Mouse (Mus musculus) cortical plate, adult 2 months (tissue): ENCODE results near the gene Rragd. TPM values are rescaled to one million over a fixed set of nuclear protein-coding genes. Genes with fewer than 3 reads are reported as not detected.

Source experiments
- H3K27ac ChIP-seq: fragments of 200-500 bp; 2 replicates; pipeline ENCODE4 v1.5.1; 2012; ENCODE audit warnings: low read length, control low read depth, inconsistent platforms; ENCODE audit not compliant: insufficient read depth
- H3K4me1 ChIP-seq: fragments of 200-500 bp; 2 replicates; pipeline ENCODE4 v1.6.1; 2011; ENCODE audit warnings: low read length; ENCODE audit not compliant: control insufficient read depth, insufficient read depth
- H3K4me3 ChIP-seq: fragments of 200-500 bp; 2 replicates; pipeline ENCODE4 v1.5.1; 2011; ENCODE audit warnings: mild to moderate bottlenecking, low read length, control low read depth; ENCODE audit not compliant: insufficient read depth
- CTCF ChIP-seq: fragments of 200-500 bp; IDR thresholded peaks from 2 replicates; pipeline ENCODE4 v1.5.1; 2011; ENCODE audit warnings: mild to moderate bottlenecking, control low read depth, low read length; ENCODE audit not compliant: insufficient read depth; ENCODE audit errors: extremely low read depth
- POLR2A ChIP-seq: fragments of 200-500 bp; IDR thresholded peaks from 2 replicates; pipeline ENCODE4 v1.6.1; 2011; ENCODE audit warnings: mild to moderate bottlenecking, low read length, control low read depth; ENCODE audit not compliant: insufficient read depth; ENCODE audit errors: extremely low read depth
- polyA plus RNA-seq: library from polyadenylated mRNA; depleted of rRNA; stranded (reverse); fragments of >200 nt; gene quantifications from 2 replicates; pipeline ENCODE4 v1.2.3, GENCODE M21; 2012; rRNA removed

Gene Rragd
- 56.9 and 63.8 TPM in 2 replicates for polyA plus RNA-seq

GRCm38 (mm10) chr4:32982716-32983175 lies at the start of gene Rragd:
TSS of gene Rragd (plus strand) at chr4:32983037.
- TF ChIP-seq CTCF: no peak
- TF ChIP-seq POLR2A: no peak
- Histone ChIP-seq H3K4me3 (peak within 1 kb of the TSS; percentile 98), H3K27ac (peak within 1 kb of the TSS; percentile 94), H3K4me1 (no peaks in the 10 kb centered on the region)

- Histone ChIP-seq H3K4me3 (no peak overlapping the region), H3K4me1 (peaks cover 3% of the 10 kb centered on the region; the same call in 1 of the 2 replicates), H3K27ac (no peak overlapping the region)
- no peak for TF ChIP-seq POLR2A
Measured at GRCm38 (mm10) chr4:32936762-32937341, 46.0 kb upstream of the Rragd start.

- H3K4me3 ChIP-seq: no peak overlapping the region
- TF ChIP-seq POLR2A (no peak), CTCF (no peak)
- no peak overlapping the region for H3K27ac ChIP-seq
- H3K4me1 ChIP-seq: peaks cover 3% of the 10 kb centered on the region; the same call in 1 of the 2 replicates
Measured at GRCm38 (mm10) chr4:32939521-32939920, 43.3 kb upstream of the Rragd start.

GRCm38 (mm10) chr4:32939964-32940363 lies 42.9 kb upstream of the Rragd start:
- no peak overlapping the region for H3K4me3 ChIP-seq
- TF ChIP-seq CTCF (no peak), POLR2A (no peak)
- peaks cover 3% of the 10 kb centered on the region; the same call in 1 of the 2 replicates for H3K4me1 ChIP-seq
- no peak overlapping the region for H3K27ac ChIP-seq

- Histone ChIP-seq H3K27ac (no peak overlapping the region), H3K4me3 (no peak overlapping the region)
- no peak for TF ChIP-seq CTCF
- TF ChIP-seq POLR2A: no peak
Measured at GRCm38 (mm10) chr4:32940984-32941383, 41.9 kb upstream of the Rragd start.

GRCm38 (mm10) chr4:32947631-32948030 lies 35.2 kb upstream of the Rragd start:
- TF ChIP-seq POLR2A (no peak), CTCF (no peak)
- no peak overlapping the region for H3K27ac ChIP-seq
- H3K4me1 ChIP-seq: peaks cover 2% of the 10 kb centered on the region; the same call in 1 of the 2 replicates
- no peak overlapping the region for H3K4me3 ChIP-seq

More at GRCm38 (mm10) chr4:32940984-32941383, 41.9 kb upstream of the Rragd start:
- H3K4me1 ChIP-seq: peaks cover 3% of the 10 kb centered on the region; the same call in 1 of the 2 replicates

GRCm38 (mm10) chr4:32948696-32949095 lies 34.1 kb upstream of the Rragd start:
- no peak overlapping the region for H3K4me3 ChIP-seq
- H3K27ac ChIP-seq: no peak overlapping the region

GRCm38 (mm10) chr4:32950356-32951034 lies 32.3 kb upstream of the Rragd start, which contains the start of gene Ankrd6:
TSS of gene Ankrd6 (minus strand) at chr4:32950841.
- H3K27ac ChIP-seq: no peak within 1 kb of the TSS

More at GRCm38 (mm10) chr4:32948696-32949095, 34.1 kb upstream of the Rragd start:
- no peak for TF ChIP-seq POLR2A
- TF ChIP-seq CTCF: no peak
- H3K4me1 ChIP-seq: peaks cover 2% of the 10 kb centered on the region; the same call in 1 of the 2 replicates

GRCm38 (mm10) chr4:32951035-32951940 lies 31.5 kb upstream of the Rragd start:
- TF ChIP-seq POLR2A (no peak), CTCF (no peak)
- peaks cover 2% of the 10 kb centered on the region; the same call in 1 of the 2 replicates for H3K4me1 ChIP-seq
- no peak overlapping the region for H3K27ac ChIP-seq
- H3K4me3 ChIP-seq: peak overlapping the region; percentile 44

More at GRCm38 (mm10) chr4:32950356-32951034, 32.3 kb upstream of the Rragd start, which contains the start of gene Ankrd6:
- H3K4me1 ChIP-seq: peaks cover 2% of the 10 kb centered on the region; the same call in 1 of the 2 replicates
- TF ChIP-seq CTCF (peak; percentile 59), POLR2A (no peak)
- H3K4me3 ChIP-seq: peak within 1 kb of the TSS; percentile 44
